Mouse (Mus musculus): Measurements from ENCODE around the gene Zfp933. TPM values are rescaled to one million over a fixed set of nuclear protein-coding genes. Genes with fewer than 3 reads are reported as not detected.

Gene Zfp933
- 0.06 and 0.10 TPM in 2 replicates for polyA plus RNA-seq (2012)

DNA sequence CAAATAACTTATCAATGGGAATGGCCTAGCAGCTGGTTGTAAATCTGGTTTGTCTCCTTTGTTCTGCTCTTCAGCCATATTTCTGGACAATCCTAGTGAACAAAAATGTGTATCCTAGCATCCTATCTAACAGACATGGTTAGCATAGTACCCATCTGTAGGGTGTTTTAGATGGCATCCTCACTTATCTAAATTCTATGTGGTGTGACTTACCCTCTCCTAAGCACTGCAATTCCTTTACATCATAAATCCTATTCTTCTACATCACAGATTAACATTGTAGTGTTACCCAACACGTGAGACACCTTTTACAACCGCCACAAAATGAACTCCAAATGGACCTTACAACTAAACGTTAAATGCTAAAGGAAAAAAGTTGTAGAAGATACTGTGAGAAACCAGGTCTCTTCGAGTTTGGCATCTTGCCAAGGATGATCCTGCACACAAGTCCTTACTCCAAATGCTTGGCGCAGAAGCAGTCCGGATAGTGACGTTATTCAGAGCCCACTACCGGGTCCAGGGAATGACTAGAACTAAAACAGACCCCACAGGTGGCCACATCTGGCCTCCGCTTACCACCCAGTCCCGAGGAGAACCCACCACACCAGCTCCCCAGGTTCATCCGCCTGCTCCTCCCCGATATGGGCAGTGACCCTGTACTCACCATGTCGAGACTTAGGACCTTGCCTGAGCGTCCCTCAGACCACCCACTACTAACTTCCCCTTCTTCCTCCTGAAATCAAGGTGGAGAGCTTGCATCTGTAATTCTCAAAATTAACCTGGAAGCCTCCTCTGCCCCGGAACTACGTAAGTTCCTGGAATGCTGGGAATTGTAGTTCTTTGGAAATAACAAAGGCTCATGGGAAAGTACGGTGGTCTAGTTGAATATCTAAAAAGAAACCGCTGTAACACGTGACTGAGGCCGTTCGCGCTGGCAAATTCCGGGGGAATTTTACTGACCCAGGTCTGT lies at the start of gene Zfp933:
Zfp933 (minus strand) TSS at position 753 of the 970 bp plus-strand sequence.
- TF ChIP-seq GATA1 (IDR thresholded peaks at IDR 0.05; ENCODE audit: low read length), result no peak

DNA sequence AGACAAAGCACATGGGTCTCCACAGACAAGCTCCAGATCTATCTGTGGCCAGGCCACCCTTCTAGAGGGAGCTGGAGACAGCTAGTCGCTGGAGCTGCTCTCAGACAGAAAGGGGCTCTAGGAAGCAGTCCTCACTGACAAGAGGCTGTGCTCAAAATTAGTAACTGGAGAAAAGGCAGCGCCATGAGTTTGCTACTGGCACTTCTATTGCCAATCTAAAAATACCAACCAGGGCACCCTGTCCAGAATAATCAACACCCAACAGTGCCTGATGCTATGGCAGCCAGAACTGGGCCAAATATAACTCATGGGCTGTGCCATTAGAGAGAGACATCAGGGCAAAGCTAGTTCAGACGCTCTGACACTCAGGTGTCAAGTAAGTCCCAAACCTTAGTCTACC lies 49.2 kb upstream of the Zfp933 start:
- no peak for TF ChIP-seq GATA1 (IDR thresholded peaks at IDR 0.05; ENCODE audit: low read length)

DNA sequence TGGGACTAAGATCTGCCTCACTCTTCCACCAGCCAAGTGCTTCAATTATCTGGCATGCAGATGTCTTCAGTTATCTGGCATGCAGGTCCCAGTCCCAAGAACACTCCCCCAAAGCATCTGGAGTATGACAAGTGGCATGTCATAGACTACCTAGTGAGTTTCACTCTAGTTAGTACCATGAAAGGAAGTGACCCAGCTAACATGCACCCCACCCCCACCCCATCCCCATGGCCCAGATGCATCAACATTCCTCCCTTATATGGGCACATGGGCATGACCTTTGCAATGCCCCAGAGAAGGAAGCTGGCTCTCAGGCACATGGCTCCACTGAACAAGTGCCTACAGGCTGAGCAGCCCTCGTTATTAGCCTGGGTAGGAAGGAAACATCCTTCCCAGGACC lies 48.2 kb upstream of the Zfp933 start:
- TF ChIP-seq GATA1 (IDR thresholded peaks at IDR 0.05; ENCODE audit: low read length), result no peak

DNA sequence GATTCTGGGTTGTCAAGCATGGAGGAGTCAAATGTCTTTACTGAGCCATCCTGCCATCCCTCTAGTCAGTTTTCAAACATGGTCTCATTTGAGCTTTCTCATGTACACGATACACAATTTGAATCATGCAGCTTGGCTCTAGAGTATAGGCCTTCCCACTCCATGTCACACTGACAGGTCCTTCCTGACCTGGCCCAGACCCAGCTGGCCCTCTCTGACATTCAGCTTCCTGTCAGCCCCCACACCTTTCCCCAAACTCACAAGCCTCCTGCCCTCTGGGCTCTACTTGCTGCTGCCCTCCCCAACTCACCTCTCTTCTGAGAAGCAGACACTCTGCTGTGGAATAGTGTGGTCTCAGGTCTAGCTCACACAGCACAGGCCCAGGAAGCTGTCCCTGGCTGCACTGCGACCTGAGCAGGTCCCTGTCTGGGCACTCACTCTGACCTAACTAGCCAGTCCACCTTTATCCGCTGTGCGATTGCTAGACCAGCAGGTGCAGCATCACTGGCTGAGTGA lies 47.7 kb upstream of the Zfp933 start:
- TF ChIP-seq GATA1 (IDR thresholded peaks at IDR 0.05; ENCODE audit: low read length), result no peak

DNA sequence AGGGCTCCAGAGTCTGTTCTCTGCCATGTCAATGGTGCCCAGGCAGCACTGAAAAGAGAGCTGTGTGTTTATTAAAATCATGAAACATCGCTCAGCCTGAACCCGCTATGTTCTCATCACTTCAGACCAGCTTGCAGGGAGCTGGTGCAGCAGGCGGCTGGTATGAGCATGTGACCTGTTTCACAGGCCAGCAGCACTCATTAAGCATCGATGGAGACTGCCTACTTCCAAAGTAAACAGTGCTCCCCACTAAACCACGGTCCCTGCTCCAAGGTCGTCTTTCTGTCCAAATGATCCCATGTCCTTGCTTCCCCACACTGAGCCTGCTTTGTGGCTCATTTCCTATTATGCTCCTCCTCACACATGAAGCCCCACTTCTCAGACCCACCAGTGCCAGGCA lies 42.2 kb upstream of the Zfp933 start:
- no peak for TF ChIP-seq GATA1 (IDR thresholded peaks at IDR 0.05; ENCODE audit: low read length)

DNA sequence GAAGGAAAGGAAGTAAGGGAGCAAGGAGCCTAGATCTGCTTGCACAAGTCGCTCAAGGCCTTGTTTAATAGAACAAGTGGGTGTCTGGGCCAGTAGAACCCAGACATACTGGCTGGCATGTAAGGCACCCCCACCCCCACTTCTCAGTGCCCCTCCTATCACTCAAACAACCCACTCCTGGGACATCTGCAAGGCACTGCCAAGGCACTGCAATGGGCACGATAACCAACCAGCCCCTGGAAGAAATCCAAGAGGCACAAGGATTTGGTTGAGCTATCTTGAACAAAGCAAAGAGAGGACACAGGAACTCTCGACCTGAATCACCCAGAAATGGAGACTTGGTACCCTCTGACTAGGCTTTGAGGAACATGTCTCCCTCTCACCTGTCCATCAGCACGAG lies 40.1 kb upstream of the Zfp933 start:
- no peak for TF ChIP-seq GATA1 (IDR thresholded peaks at IDR 0.05; ENCODE audit: low read length)

DNA sequence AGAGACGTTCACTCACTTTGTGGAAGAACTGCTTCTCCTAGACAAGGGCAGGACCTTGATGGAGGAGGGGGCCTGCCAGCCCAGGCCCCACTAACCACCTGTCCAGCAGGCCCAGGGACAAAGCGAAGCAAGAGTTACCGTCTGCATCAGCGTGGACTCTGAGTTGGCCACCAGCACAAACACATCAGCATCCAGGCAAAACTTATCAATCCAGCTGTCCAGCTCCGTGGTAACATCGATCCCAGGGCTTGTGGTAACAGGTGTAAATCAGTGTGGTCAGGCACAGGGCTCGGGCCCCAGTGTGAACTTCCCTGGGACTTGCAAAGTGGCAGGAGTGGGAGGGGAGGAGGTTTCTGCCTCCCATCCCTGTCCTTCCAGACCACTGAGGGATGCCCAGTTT lies 39.1 kb upstream of the Zfp933 start:
- no peak for TF ChIP-seq GATA1 (IDR thresholded peaks at IDR 0.05; ENCODE audit: low read length)

DNA sequence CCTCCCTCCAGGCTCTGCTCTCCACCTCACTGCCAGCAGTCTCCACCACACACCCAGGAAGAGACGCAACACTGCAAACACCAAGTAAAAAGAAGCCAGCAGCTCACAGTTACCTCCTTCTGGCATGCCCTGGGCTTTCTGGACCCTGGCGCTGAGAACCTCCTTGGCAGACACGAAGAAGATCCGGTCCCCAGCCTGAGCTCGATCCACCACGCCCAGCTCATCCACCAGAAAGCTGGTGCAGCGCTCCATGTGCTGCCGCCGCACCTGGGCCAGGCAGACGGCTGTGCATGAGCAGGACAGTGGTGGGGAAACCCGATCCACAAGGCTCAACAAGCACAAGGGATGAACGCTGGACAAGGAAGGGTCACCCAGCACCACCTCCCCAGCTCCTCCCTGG lies 38.0 kb upstream of the Zfp933 start:
- TF ChIP-seq GATA1 (IDR thresholded peaks at IDR 0.05; ENCODE audit: low read length), result no peak

DNA sequence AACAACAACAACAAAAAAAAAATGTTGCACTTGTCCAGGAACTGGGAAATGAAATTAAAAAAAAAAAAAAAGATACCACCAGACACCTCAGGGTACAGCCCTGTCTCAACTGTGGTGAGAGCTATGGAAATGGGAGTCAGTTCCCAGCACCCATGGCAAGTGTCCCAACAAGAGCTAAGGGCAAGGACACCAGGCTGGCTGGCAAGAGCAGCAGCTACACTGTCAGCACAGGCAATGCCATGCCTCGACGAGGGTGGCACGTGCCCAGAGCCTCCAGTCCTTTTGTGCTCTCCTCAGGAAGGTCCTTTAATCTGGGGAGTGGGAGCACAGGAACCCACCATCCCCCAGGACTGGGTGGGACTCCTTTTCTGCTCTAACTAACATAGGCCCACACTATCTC lies 36.0 kb upstream of the Zfp933 start:
- TF ChIP-seq GATA1 (IDR thresholded peaks at IDR 0.05; ENCODE audit: low read length), result no peak

DNA sequence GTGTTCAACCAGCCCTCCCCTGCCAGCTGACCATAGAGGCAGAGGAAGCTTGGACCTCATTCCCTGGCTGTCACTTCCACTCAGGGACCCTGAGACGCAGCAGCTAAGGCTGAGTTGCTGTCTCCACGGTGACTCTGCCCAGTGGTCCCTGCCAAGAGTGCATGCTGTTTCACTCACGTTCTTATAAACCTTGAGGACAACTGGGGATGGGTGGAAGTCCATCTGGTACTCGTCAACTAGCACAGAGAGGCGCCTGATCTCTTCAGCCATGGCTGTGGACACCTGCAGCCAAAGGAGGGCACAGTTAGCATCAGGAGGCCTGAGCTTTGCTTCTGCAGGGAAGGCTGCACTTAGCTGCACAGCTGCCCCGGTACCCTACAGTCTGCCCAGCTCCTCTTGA lies 34.9 kb upstream of the Zfp933 start:
- no peak for TF ChIP-seq GATA1 (IDR thresholded peaks at IDR 0.05; ENCODE audit: low read length)

DNA sequence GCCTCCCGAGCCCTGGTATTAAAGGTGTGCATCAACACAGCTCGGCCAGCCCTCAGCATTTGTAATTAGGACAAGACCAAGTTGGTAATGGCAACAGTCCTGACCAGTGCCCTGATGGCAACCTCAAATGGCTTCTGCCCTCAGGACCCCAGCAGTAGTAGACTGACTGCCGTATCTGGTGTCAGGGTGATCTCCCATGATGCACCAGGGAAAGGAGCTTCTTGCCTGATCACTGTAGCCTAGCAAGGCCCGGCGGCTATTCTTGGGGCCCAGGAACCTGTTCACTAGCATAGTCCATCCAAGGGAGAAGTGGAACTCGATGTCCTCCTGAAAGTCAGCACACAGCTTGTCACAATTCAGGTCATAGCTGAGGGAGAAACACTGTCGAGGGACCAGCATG lies 33.6 kb upstream of the Zfp933 start:
- no peak for TF ChIP-seq GATA1 (IDR thresholded peaks at IDR 0.05; ENCODE audit: low read length)

DNA sequence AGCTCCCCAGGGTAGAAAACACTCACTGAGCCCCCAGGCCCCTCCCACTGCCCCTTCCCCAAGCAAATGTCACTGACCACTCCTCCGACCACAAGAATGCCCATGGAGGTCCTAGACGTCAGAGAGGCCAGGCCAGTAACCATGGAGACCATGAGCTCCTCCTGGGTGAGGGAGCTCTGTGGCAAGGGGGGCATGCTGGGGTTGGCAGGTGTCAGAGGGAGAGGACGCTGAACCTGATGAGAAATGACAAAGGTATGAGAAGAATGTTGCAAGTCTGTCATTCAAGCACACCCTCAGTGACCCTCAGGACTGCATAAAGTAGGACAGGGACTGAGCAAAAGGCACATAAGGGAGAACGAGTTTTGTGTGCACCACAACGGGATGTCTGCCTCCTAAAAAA lies 31.7 kb upstream of the Zfp933 start:
- no peak for TF ChIP-seq GATA1 (IDR thresholded peaks at IDR 0.05; ENCODE audit: low read length)

DNA sequence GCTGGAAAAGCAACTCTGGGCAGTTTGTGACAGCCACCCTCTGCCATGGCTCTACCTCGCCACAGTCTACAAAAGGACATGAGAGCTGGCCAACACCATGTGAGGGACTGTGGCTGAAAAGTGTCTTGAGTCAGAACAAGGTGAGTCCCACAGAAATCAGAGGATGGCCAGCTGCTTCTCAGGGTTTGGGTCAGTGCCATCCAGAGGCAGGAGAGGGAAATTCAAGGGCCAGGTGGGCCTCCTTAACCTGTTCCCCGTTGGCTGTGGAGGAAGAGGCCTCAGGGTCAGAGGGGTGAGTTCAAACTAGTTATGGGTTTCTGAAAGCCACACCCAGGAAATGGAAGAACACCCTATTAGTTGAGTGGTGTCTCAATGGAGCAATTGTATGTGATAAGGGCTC lies 31.3 kb upstream of the Zfp933 start:
- no peak for TF ChIP-seq GATA1 (IDR thresholded peaks at IDR 0.05; ENCODE audit: low read length)

DNA sequence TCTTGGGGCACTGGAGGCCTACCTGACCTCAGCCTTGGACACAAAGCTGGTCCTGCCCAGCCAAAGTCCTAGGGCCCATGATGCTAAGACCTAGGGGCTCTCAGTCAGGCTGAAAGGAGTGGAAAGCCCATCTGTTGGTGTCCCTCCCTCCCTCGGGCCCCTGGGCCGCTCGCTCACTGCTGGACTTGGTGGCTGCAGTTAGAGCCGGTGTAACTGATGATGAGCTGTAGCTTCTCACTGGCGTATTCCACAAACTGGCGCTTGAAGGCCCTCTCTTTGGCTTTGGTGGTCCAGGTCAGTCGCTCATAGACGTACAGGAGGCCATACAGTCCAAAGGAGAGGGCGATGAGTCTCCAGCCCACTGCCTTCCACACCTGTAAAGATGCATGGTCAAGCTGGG lies 30.4 kb upstream of the Zfp933 start:
- TF ChIP-seq GATA1 (IDR thresholded peaks at IDR 0.05; ENCODE audit: low read length), result no peak

DNA sequence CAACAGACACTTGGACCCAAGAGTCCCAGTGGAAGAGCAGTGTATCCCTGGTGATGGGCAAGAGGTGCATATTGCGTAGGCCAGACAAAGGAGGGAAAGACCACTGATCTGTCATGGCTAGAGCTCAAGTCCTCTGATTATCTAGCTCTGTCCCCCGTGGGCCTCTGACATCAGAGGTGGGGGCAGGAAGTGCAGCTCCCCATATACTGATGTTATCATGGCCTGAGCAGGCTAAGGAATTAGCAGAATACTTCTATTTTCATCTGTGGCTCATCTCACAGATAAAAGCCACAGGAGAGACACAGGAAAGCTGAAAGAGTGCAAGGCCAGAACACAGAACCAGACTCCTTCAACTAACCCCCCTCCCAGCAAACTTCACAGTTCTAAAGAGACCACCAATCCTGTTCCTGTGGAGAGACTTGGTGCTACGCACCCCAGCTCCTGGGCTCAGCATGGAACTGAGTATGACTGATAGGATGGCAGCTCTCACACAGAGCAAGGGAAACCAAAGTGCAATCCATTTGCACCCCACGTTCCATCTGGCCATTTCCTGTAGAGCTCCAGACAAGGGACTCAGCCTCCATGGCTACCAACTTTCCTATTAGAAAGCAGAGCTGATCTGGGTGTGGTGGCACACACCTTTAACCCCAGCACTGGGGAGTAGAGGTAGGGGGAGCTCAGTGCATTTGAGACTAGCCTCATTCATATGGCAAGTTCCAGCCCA lies 27.8 kb upstream of the Zfp933 start:
- TF ChIP-seq GATA1 (IDR thresholded peaks at IDR 0.05; ENCODE audit: low read length), result no peak

DNA sequence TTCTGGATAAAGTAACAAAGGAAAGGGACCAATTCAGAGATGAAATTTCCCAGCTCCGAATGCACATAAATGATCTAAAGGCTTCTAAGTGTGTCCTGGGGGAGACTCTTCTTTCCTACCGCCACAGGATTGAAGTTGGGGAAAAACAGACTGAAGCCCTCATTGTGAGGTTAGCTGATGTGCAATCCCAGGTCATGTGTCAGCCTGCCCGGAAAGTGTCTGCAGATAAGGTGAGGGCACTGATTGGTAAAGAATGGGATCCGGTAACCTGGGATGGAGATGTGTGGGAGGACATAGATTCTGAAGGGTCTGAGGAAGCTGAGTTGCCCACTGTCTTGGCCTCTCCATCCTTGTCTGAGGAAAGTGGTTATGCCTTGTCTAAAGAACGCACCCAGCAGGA lies 21.1 kb upstream of the Zfp933 start:
- TF ChIP-seq GATA1 (IDR thresholded peaks at IDR 0.05; ENCODE audit: low read length), result no peak

Data from G1E-ER4 (cell line).